Mouse (Mus musculus) lung, postnatal 4 days (tissue): ENCODE data around the gene Pde4a.

Source experiments
- DNase-seq, 2 experiments: peaks; one replicate each; pipeline ENCODE4 v3.0.0; 2021

Pde4a gene

DNA sequence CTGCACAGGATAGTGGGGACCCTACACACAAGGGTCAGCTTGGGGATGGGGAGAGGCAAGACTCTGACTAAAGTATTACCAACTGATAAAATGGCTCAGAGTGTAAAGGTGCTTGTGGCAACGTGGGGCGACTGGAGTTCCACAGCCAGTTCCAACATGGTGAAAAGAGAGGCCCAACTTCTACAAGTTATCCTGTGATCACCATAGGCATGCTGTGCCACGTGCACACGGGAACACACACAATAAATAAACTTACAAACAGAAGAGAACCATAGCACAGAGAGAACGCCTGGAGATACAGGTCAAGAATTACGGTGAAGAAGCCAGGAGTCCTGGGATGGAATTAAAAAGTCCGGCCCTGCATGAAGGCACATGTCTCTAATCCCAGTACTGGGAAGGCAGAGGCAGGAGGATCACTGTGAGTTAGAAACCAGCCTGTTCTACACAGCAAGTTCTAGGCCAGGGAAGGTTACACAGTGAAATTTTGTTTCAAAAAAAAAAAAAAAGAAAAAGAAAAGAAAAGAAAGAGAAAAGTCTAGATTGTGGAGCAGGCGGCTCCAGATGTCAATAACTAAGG is 16.3 kb upstream of the Pde4a start:
- DNase-seq = no peak

DNA sequence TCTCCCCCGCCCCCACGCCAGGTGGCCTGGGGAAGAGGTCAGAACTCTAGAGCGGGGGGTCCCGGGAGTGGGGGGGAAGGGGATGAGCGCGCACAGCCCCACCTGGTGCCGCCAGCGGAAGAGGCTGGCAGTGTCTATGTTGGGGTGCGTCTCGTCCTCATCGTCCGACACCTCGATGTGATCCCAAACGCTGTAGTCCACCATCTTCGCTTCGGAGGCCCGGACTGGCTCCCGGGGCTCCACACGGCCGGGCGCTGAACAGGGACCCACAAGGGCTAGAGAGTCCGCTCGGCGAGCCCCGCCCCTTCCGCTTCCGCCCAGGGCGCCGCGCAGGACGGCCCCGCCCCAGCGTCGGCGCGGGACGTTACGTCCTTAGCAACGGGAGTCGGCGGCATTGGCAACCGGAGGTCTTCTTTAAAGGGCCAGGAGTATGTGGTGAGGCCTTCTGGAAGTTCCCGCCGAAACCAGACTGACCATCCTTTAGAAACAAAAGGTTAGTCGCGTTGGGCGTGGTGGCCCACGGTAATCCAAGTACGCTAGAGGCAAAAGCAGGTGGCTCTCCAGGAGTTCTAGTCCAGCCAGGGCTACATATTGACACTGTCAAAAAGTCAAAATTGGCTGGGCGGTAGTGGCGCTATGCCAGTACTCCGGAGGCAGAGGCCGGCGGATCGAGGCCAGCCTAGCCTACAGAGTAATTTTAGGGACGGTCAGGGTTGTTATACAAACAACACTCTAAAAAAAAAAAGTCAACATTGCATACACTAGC is 15.7 kb upstream of the Pde4a start, which contains the start of gene Cdc37:
Gene Cdc37, minus strand, starts transcription at position 329 of the 766 bp plus-strand sequence.
- DNase-seq = peak; percentile 95 to 97

DNA sequence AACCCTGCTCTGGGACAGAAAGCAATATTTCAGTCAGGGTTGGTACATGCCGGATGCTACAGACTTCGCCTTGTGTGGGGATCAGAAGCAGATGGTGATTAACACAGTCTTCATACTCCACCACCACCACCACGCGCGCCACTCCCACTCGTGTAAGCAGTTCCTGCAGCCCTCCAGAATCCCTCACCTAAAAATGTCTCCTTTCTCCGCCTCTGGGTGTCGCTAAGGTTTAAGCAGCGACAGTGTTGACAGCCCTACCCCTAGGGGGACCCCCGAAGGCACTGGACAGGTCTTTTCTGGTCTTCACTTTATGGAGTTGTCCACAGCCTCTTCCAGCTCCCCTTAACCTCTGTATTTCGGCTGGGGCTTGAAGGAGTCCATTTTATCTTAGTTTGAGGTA is 12.8 kb upstream of the Pde4a start:
- DNase-seq = peak; percentile 71 to 76

DNA sequence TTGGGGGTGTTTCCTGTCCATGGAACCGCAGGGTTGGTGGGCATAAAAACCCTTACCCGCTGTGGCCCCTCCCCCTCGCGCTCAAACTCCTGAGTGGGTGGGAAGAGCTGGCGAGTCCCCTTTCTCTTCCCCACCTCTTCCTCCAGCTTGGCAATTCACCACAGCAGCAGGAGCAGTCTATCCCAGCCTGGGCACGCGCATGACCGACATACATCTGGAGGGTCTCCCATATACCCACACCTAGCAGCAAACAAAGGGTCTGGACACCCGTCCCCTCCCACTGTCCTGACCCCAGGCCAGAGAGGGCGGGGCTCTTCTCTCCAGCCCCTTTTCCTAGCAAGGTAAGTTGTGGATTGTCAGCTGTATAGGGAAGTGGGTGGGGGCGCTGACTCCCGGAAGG is 12.2 kb upstream of the Pde4a start:
- DNase-seq = peak in 1 of 2 experiments; percentile 34

DNA sequence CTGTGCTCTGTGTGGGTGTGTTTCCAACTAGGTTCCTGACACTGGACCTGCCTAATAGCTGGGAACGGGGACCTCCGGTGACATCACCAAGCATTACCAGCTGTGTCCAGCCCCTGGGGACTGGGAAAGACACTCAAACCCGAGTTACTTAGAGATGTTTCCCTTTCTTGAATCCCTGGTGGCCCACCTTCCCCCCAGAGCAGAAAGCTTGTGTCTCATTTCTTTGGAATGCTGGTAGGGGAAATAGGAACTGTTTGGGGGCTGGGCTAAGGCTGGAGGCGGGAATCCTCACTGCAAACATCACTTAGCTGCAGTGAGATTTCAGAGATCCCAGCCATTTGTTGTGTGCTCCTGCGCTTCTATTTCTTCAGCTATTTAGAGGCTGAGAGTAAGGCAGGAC is 11.7 kb upstream of the Pde4a start:
- DNase-seq = peak; percentile 48 to 61

DNA sequence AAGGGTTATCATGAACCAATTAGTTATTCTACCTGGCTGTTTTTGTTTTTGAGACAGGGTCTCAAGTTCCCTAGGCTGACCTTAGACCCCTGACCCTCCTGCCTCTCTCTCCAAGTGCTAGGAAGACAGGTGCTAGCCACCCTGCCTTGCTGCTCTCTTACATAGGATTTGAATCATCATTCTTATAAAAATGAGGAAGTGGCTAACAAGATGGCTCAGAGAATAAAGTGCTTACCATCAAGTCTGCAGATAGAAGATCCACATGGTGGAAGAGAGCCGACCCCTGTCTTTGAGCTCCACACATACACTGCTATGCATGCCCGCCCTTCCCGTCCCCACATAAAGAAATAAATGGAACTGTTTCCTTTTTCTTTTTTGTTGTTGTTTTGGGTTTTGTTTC is 10.7 kb upstream of the Pde4a start:
- no peak for DNase-seq

DNA sequence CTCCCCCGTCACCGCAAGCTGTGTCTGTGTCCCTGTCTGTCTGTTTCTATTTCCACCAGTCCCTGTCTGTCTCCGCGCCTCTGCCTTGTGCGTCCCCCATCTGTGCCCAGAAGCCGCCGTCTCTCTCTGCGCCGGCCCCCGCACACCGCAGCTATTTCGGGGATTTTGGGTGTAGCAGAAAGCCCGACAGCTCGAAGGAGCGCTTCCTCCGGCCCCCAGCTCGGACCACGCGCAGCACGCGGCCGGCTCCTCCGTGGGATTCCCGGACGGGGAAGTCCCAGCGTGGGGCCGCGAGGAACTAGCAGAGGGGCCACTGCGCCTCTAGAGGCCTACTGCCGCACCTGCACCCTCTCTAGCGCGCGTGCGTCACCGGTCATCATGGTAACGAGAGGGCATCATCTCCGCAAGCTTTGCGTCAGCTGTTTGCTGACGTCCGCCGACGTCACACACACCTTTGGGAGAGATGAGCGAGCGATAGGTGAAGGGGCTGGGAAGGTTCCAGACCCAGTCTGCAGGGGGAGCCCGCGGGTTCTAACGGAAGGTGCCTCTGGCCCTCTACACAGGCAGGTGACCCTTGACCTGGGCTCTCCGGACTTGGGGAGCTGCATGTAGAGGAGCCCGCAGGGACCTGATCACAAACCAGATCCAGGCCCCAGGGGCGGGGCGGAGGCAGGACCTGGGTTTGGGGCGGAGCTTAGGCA is 4.2 kb upstream of the Pde4a start:
- DNase-seq = peak; percentile 88 to 91

DNA sequence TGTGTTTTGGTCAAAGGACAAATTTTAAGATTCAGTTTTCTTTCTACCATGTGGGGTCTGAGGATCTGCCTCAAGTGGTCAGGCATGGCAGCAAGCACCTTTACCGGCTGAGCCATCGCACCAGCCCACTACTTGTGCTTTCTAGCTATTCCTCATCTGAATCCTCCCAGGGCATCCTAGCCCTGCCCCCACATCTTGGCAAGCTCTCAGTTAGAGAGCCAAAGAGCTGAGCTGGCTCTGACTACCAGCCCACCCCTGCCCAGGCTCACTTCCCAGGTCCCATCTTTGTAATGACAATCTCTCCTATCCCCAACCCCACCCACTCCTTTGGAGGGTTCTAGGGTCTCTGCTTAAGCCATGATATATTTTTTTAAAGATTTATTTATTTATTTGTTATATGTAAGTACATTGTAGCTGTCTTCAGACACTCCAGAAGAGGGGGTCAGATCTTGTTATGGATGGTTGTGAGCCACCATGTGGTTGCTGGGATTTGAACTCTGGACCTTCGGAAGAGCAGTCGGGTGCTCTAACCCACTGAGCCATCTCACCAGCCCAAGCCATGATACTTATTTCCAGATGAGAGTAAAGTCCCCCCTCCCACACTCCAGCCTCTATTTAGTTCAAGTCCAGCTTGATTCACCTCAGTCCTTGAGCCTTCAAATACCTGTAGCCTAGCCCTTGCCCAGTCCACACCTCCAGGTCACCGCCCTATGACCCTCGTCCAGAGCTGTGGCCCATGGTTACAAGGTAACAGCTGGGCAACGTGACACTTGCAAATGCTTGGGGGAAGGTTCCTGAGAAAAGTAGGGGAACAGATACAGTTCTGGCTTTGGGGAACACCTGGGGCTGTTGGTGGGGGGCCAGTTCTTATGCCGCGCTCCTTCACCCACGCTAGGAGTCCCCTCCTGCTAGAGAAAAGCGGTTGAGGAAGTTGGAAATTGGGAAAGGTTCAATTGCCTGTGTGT is 2.1 kb upstream of the Pde4a start:
- DNase-seq = no peak

DNA sequence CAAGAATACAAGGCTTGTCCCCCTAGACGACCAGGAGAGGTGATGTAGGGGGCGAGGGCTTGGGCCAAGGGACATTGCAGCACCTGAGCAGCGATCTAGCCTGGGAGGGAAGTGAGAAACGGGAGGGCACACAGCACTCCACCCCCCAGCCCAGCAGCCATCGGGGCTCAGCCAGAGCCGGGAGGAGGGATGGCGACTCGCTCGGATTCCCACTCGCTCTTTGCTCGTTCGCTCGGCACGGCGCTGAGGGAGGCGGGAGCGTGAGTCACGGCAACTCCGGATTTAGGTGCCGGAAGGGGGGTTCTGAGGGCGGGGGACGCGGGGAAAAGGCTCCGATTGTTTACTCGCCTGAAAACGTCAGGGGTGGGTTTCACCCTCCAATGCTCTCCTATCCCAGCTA is 1.4 kb upstream of the Pde4a start:
- DNase-seq = peak in 1 of 2 experiments; percentile 35

DNA sequence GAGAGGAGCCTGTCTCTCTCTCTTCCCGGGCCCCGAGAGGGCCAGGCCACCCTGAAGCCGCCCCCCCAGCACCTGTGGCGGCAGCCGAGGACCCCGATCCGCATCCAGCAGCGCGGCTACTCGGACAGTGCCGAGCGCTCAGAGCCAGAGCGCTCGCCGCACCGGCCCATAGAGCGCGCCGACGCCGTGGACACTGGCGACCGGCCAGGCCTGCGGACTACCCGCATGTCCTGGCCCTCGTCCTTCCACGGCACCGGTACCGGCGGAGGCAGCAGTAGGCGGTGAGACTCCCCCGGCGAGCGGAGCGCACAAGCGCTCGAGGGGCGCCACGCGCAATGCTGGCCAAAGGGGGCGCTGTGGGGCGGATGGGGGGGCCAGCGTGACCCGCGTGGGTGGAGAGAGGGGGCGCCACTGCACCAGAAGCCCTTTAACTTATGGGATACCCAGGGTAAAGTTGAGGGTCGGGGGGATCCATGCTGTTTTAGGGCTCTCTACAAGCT is 488 bp downstream of the Pde4a start:
- peak; percentile 68 to 78 for DNase-seq

DNA sequence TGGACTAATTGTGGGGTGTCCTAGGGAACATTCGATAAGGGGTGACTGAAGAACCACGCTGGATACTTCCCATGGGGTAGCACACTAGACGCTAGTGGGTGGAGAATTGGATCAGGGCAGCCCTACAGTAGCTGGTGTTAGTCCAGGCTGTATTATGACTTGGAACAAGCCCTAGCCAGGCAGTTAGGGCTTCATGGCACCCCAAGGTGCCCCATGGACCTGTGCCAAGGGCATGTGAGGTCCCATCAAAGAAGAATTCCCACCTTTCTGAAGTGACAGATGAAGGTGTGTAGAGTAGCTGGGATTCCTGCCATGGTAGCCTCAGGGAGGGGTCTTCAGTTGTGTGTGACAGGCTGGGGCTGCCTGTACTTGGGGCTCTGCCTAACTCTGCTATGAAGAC is 1.0 kb downstream of the Pde4a start:
- DNase-seq = no peak

DNA sequence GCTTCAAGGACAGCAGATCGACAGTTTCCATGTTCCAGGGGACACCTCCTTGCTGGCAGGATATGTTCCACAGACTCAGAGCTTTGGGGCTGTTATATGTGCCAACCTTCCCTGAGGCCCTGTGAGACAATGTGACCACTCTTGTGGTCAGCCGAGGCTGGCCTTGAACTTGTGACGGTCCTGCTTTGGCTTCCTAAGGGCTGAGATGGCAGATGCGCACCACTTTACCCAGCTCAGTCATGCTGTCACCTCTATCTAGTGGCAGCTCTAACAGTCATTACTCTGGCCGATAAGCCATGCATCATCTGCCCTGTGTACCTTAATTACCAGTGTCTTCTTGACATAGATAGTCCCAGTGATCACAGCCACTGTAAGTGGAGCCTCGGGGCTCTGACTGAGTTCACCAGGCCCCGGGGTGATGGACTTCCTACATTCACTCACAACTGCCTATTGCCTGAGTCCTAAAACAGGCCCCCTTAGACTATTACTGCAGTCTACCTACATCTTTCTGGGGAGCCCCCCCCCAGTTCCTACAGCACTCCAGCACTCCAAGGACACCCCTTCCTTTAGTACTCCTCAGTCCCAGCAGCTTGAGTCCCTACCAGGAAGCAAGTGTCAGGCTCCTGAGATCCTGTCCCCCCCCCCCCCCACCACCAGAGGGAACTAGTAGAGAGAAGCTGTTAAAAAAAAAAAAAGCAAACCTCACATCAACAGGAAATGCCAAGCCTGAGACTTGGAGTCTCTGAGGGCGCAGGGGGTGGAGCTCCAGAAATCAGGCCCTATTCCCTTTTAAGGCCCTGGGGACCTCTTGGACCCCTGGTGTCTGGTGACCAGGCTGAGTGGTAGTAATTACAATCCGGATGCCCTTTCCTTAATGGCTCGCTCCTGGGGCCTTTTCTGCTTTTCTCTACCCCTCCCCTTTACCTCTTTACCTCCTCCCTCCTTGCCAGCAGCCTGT is 1.9 kb downstream of the Pde4a start:
- peak; percentile 64 to 82 for DNase-seq

DNA sequence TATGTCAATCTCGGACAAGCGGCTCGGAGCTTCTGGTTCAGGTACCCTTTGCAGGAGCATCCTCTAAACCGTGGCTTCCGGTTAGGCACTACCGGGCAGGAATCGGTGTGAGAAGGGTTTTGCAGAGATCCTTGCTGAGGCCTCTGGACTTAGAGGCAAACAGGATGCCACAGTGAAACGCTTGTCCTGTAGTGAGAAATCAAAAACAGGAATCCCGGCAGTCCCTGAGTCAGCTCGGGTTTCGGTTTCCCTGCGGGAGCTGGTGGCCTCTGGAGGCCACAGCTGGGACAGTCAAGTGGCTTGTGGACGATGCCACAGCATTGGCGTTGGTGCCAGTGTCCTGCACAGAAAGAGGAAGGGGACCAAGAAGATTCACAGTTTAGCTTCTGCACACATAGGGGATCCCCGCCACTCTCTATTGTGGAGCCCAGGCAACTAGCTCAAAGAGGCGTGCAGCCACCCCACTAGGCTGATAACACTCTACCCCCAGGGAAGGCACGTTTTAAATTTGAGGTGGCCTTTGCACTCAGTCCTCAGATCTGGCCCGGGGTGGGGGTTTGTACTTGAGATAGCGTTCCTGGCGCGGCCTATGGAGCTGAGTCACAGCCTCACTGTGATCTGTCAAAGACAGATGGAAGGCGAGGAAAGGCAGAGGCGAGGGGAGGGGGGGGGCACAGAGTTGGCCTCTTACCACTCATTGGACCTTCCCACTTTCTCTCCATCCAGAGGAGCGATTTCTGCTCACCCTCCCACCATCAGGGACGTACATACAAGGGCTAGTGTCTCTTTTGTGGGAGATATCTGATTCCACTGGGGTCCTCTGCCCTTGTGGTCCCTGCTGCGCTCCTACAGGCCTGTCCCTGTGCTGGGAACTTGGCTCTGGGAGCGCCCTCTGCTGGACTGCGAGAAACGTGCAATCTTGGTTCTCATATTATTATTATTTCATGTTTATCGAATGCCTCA is 2.9 kb downstream of the Pde4a start:
- DNase-seq = peak; percentile 83 to 87

DNA sequence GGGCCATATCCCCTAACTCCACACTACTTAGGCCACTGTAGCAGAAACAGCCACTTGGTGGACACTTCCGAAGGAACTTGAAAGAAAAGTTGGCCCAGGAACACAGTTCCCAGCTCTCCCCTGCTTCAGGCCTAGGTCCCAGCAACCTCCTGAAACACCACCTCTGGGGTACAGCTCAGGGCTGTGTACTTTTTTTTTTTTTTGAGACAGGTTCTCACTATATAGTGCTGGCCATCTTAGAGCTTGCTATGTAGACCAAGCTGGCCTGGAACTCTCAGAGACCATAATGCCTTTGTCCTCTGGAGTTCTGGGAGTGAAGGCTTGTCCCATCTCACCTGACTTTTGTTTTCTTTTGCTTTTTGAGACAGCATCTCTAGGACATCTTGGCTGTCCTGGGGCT is 3.6 kb downstream of the Pde4a start:
- no peak for DNase-seq

DNA sequence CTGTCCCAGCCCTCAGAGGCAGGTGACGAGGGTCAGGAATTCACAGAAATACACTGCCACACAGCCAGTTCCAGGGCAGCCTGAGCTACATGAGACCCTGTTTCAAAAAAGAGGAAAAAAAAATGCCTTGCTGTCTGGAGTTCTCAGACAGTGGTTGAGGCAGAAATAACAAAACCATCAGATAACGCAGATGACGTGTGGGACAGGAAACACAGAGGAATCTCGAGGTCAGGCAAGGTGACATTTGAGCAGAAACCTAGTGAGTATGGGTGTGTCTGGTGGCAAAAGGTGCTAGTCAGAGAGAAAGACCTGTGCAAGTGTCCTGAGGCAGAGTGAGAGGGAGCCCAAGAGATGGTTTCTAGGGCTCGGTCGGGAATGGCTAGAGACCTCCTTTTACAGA is 6.8 kb downstream of the Pde4a start:
- DNase-seq = no peak

DNA sequence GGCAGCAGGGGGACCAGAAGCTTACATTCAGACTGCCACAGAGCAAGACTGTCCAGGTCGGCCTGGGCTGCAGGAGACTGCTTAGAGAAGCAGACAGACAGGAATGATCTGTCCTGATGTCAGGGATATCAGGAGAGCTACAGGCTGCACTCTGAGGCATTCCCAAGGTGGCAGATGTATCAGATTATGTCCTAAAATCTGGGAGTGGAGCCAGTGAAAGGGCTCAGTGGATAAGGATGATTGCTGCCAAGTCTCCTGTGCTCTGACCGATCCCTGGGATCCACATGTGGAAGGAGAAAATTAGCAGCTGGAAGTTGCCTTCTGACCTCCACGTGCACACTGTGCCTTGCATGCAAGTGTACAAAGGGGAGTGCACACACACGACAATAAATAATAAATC is 14.9 kb downstream of the Pde4a start:
- DNase-seq = no peak

DNA sequence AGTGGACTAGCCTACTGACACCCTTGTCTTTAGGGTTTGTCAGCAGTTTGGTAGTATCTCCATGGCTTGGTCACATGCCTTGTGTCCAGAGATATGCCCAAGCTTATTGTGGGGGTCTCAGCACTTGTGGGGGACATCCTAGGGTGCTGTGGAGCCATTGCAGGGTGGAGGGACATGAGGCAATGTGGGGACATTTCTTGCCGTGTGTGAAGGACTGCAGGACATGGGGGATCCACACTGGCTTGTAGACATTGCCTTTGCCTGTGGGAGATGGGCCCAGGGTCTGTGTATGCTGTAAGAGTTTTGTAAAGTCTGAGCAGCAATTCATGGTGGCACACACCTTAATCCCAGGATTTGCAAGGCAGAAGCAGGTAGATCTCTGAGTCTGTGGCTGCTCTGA is 15.3 kb downstream of the Pde4a start:
- no peak for DNase-seq

DNA sequence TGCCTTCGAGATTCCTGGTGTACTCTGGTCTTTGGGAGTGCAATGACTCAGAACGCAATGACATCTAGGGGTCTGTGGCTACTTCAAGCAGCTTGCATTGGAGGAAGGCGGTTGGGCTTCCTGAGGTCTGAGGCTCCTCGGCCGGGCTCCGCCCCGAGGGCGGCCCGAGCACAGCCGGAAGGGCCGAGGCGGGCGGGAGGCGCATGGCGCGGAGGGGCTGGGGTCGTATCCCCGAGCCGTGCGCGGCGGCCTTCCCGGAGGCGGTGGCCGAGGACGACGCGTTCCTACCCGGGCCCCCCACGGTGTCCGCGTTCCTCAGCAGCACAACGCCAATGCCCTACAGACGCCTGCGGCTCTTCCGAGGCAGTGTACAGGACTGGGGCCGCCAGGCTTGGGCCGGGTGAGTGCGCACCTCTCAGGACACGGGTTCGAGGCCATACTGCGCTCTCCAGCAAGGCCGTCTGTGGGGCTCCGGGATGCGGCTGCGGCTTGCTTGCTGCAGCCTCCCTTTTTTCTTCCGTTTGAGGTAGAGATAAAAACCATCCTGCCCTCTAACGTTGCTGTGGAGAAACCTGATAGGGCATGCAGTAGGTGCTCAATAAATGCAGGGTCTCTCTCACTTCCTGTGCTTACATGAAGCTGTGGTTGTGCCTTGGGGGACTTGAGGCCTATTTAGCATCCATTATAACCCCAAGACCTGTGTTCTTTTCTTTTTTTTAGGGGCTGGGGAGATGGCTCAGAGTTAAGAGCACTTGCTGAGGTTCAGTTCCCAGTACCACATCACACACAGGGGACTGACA is 16.1 kb downstream of the Pde4a start:
- peak; percentile 68 to 72 for DNase-seq

DNA sequence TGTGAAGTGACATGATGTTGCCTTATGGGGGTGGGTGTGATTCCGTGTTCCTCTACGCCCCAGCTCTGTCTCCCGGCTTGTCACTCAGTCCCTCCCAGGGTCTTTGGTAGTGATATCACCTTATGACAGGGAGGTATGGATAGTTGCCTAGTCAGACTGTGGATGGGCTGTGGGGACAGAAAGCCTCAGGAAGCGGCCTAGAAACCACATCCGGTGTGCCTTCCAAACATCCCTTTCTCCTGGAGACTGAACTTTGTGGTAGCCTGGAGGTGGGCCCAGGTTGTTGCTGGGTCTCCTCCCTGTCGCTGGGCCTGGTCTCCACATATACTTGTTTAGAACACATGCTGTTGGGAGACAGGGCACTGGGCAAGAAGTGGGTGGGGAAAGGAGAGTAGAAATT is 17.9 kb downstream of the Pde4a start:
- no peak for DNase-seq
